Mouse (Mus musculus): ENCODE measurements around the gene Birc7.

DNA sequence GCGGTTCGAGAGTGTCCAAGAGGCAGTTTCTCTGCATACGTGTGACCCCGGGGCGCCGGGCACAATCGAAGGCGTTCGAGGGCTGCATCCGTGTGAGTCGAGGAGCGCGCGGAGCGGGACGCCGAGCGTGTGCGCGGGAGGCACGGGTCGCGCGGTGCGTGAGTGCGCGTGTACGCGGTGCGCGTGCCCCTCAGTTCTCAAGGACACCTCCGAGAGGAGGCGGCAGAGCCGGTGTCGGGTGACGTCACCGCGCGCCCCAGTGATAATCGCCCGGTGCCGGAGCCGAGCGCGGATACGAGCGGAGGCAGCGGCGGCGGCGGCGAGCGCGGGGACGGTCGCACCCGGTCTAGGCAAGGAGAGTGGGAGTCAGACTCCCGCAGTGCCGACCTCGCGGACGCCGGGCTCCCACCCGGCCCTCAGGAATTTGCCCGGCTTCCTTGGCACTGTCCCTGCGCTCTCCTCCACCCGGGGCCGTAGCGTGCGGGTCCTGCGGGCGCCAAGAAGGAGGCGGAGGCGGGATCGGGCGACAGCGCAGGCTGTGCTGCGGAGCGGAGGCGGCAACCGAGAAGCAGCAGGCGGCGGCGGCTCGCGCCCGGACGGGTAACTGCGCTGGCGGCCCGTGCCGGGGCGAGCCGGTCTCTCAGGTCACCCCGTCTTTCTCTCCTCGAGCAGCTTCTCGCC, 35.8 kb upstream of the Birc7 start:
- TF ChIP-seq POLR2A (IDR thresholded peaks at IDR 0.05; ENCODE audit: borderline replicate concordance, insufficient read depth, low read length), result peak; percentile 96
- TF ChIP-seq CTCF (IDR thresholded peaks at IDR 0.05; ENCODE audit: borderline replicate concordance, insufficient read depth, low read depth, low read length), result no peak

Measured in cerebellum, adult 2 months (tissue).